Mouse (Mus musculus) G1E (cell line): ENCODE results near the gene Spag9.

Experiments used
- CTCF ChIP-seq: IDR thresholded peaks from 2 replicates; pipeline ENCODE4 v1.5.1; 2012; ENCODE audit warnings: low read depth, low read length, inconsistent platforms, mixed read lengths
- GATA1 ChIP-seq: IDR thresholded peaks from 2 replicates; pipeline ENCODE4 v1.6.1; 2012; ENCODE audit warnings: borderline replicate concordance, low read length, inconsistent platforms, mixed read lengths
- GATA2 ChIP-seq: IDR thresholded peaks from 2 replicates; pipeline ENCODE4 v1.6.1; 2012; ENCODE audit warnings: low read depth, low read length, inconsistent platforms, borderline replicate concordance
- POLR2AphosphoS5 ChIP-seq: IDR thresholded peaks from 2 replicates; pipeline ENCODE4 v1.6.1; 2012; ENCODE audit warnings: low read depth, low read length, inconsistent platforms; ENCODE audit not compliant: insufficient replicate concordance
- TAL1 ChIP-seq: conservative IDR thresholded peaks from 2 replicates; pipeline ENCODE4 v1.6.1; 2012; ENCODE audit warnings: low read depth, low read length, inconsistent platforms, mixed read lengths

GRCm38 (mm10) chr11:94158521-94158920 is 162.6 kb downstream of the Spag9 start:
- no peak for TF ChIP-seq CTCF
- TF ChIP-seq TAL1 = no peak
- no peak for TF ChIP-seq POLR2AphosphoS5
- no peak for TF ChIP-seq GATA1
- no peak for TF ChIP-seq GATA2
